Mouse (Mus musculus) heart, embryonic 13.5 days (tissue): Measurements from ENCODE around the gene Med28. TPM values are rescaled to one million over a fixed set of nuclear protein-coding genes. Genes with fewer than 3 reads are reported as not detected.

ENCODE experiments used
- ATAC-seq: fragments of 200-750 bp; cut with Nextera tagmentation; 2 replicates; pipeline ENCODE4 v1.8.0; 2017; ENCODE audit warnings: moderate TSS enrichment; ENCODE audit not compliant: insufficient number of reproducible peaks, low FRiP score, low TSS enrichment; ENCODE audit errors: extremely low read depth
- H3K27ac ChIP-seq: fragments of 300-500 bp; sonication (generic); replicated peaks from 2 replicates; pipeline ENCODE4 v1.5.1; 2015; ENCODE audit warnings: moderate library complexity, mild to moderate bottlenecking, inconsistent platforms
- H3K27me3 ChIP-seq: fragments of 300-500 bp; sonication (generic); replicated peaks from 2 replicates; pipeline ENCODE4 v1.6.1; 2015; ENCODE audit warnings: mild to moderate bottlenecking, inconsistent platforms
- H3K36me3 ChIP-seq: fragments of 300-500 bp; sonication (generic); 2 replicates; pipeline ENCODE4 v1.6.1; 2015; ENCODE audit warnings: mild to moderate bottlenecking, inconsistent platforms
- H3K4me1 ChIP-seq: fragments of 300-500 bp; sonication (generic); 2 replicates; pipeline ENCODE4 v1.6.1; 2015; ENCODE audit warnings: inconsistent platforms
- H3K4me2 ChIP-seq: fragments of 300-500 bp; sonication (generic); 2 replicates; pipeline ENCODE4 v1.6.1; 2015; ENCODE audit warnings: inconsistent platforms, mild to moderate bottlenecking, moderate library complexity
- H3K4me3 ChIP-seq: fragments of 300-500 bp; sonication (generic); 2 replicates; pipeline ENCODE4 v1.5.1; 2015; ENCODE audit warnings: moderate library complexity, mild to moderate bottlenecking, inconsistent platforms
- H3K9ac ChIP-seq: fragments of 300-500 bp; sonication (generic); 2 replicates; pipeline ENCODE4 v1.6.1; 2015; ENCODE audit warnings: inconsistent platforms, mild to moderate bottlenecking, moderate library complexity
- H3K9me3 ChIP-seq: fragments of 300-500 bp; sonication (generic); 2 replicates; pipeline ENCODE4 v1.6.1; 2016; ENCODE audit warnings: inconsistent platforms
- WGBS: fragments of 180-500 bp; shearing (Covaris S2); methylation state at CpG from one replicate; pipeline ENCODE4 v1.1.7; 2015; ENCODE audit warnings: mixed read lengths; 5-methylcytosine and 5-hydroxymethylcytosine counted together
- polyA plus RNA-seq: library from polyadenylated mRNA; unstranded; fragments of >200 nt; fragmentation: Nextera tagmentation; extraction: Ambion mirVana; gene quantifications from 2 replicates; pipeline ENCODE4 v1.2.1, GENCODE M21; 2015

Gene Med28
- polyA plus RNA-seq, 1 experiment from 2014 or later: 172 TPM

DNA sequence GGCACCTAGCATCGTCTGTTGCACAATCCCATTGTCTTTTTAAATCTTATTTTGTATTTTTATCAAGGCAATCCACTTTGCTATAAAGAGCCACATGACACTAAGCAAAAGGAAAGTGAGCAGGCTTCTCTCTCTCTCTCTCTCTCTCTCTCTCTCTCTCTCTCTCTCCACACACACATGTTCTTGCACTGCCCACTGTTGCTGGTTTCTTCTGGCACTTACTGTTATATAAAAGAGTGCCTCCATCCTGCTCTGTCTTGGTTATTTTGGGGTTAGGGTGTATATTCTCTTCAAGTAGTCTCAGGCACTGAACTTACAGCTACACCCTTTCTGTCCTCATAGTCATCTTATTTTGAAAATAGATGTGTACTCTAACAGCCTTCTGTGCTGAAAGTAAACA lies 29.6 kb downstream of the Med28 start:
- no peak overlapping the region for H3K27ac ChIP-seq
- ATAC-seq: no peak
- H3K4me2 ChIP-seq: no peak overlapping the region

DNA sequence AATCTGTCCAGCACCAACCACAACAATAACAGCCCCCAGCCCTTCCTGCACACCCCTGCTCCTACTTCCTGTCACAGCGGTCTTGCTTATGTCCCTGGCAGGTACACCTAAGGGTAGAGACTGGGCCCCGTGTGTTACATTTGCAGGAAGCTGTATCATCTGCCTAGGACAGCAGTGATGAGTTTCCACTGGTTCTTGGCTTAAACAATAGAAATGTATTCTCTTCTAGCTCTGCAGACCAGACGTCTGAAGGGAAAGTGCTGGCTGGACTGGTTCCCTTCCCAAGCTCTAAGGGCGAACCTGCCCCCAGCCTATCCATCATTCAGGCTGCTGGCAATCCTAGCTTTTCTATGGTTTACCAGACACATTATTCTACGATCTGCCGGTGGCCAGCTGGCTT lies 44.0 kb downstream of the Med28 start:
- no peak overlapping the region for H3K9ac ChIP-seq
- no peak overlapping the region for H3K4me3 ChIP-seq
- no peaks in the 10 kb centered on the region for H3K36me3 ChIP-seq
- no peaks in the 10 kb centered on the region for H3K4me1 ChIP-seq
- H3K4me2 ChIP-seq: no peak overlapping the region
- no peaks in the 10 kb centered on the region for H3K27me3 ChIP-seq
- no peak for ATAC-seq
- WGBS: 47% methylated on average over 6 of the region's 6 CpGs
- H3K27ac ChIP-seq: no peak overlapping the region
- H3K9me3 ChIP-seq: peaks cover 2% of the 10 kb centered on the region; the same call in 1 of the 2 replicates

More for the DNA sequence above, 29.6 kb downstream of the Med28 start:
- Histone ChIP-seq H3K4me1 (no peaks in the 10 kb centered on the region), H3K9ac (no peak overlapping the region), H3K36me3 (no peaks in the 10 kb centered on the region), H3K9me3 (no peaks in the 10 kb centered on the region), H3K4me3 (no peak overlapping the region), H3K27me3 (no peaks in the 10 kb centered on the region)
- WGBS: 71% methylated on average over 1 of the region's 1 CpGs

DNA sequence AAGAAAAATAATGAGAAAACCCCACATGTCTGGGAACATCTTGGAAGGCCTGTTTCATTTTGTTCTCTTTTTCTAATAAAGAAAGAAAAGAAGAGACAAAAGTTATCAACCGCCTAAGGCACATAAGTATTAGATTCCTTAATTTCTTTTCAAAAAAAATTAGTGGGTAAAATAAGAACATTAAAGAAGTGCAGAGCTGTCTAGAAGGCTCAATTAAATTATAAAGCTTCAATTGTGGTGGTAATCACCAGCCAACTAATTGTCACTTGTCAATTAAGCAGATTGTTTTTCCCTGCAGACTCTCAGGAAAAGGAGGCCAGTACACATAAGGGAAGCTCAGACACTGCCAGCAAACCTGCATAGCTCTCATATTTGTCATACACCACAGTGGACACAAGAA lies 45.8 kb downstream of the Med28 start:
- no peaks in the 10 kb centered on the region for H3K4me1 ChIP-seq
- H3K4me3 ChIP-seq: no peak overlapping the region
- 78% methylated on average over 1 of the region's 1 CpGs for WGBS
- H3K9me3 ChIP-seq: peaks cover 4% of the 10 kb centered on the region; the same call in 1 of the 2 replicates
- H3K9ac ChIP-seq: no peak overlapping the region
- no peaks in the 10 kb centered on the region for H3K36me3 ChIP-seq
- H3K27me3 ChIP-seq: no peaks in the 10 kb centered on the region
- no peak overlapping the region for H3K4me2 ChIP-seq
- H3K27ac ChIP-seq: no peak overlapping the region
- ATAC-seq: no peak

DNA sequence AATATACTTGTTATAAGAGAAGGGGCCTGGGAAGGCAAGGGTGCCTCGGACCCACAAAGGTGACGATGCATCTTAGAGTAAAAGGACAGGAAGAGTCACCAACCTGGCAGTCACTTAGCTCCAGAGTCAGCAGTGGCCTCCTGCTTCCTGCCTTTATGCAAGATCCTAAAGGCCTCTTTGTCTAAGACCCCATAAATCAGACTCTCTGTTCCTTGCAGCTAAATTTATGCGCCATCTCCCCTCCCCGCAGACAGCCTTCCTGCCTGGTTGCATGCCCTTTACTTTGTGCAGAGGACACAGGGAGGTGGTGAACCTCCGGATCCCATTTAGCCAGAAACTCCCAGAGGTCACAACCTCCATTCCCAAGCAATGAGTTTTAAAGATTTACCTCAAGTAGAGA lies 52.8 kb downstream of the Med28 start:
- Histone ChIP-seq H3K36me3 (no peaks in the 10 kb centered on the region), H3K4me2 (no peak overlapping the region), H3K27me3 (no peaks in the 10 kb centered on the region), H3K4me3 (no peak overlapping the region), H3K9ac (no peak overlapping the region), H3K4me1 (no peaks in the 10 kb centered on the region), H3K27ac (no peak overlapping the region), H3K9me3 (peaks cover 4% of the 10 kb centered on the region; the same call in 1 of the 2 replicates)
- WGBS: 76% methylated on average over 5 of the region's 5 CpGs
- ATAC-seq: no peak

DNA sequence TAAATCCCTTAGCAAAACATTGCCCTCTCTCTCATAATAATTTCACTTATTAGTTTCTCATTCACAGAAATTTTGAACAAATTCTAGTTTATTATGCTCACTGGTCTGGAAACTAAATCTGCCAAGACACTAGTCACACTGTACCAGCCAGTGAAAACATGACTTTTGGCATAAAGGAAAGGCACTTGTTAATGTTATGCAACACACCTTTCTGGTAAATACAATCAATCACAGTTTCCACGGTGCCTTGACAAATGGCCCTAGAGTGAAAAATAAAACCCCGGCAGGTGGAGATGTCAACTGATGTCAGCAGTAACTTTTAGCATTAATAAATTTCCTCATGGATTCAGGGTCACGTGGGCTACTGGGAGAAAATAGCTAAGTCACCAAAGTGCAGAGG lies 56.7 kb downstream of the Med28 start:
- Histone ChIP-seq H3K4me3 (no peak overlapping the region), H3K27ac (no peak overlapping the region), H3K9me3 (no peaks in the 10 kb centered on the region), H3K9ac (no peak overlapping the region), H3K27me3 (no peaks in the 10 kb centered on the region), H3K4me2 (no peak overlapping the region), H3K36me3 (no peaks in the 10 kb centered on the region), H3K4me1 (no peaks in the 10 kb centered on the region)
- ATAC-seq: no peak
- WGBS: 73% methylated on average over 3 of the region's 3 CpGs

DNA sequence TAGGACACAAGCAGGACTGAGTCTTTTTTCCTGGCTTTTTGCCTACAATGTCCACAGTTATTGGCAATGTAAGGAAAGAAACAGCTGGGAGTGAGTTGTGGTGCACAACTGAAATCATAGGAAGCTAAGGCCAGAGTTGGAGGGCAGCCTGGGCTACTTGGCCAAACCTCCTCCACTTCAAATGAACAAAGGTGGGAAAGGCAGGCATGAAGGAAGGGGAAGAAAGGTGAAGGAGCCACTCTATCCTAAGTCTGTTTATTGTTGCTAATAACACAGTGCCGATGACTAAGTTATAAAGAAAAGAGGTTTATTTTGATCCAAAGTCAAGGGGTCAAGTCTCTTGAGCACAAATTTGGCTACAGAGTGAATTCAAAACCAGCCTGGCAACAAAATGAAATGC lies 57.3 kb downstream of the Med28 start:
- H3K36me3 ChIP-seq: no peaks in the 10 kb centered on the region
- H3K4me2 ChIP-seq: no peak overlapping the region
- no peak overlapping the region for H3K27ac ChIP-seq
- H3K4me1 ChIP-seq: no peaks in the 10 kb centered on the region
- no peak overlapping the region for H3K9ac ChIP-seq
- 88% methylated on average over 1 of the region's 1 CpGs for WGBS
- no peak for ATAC-seq
- no peak overlapping the region for H3K4me3 ChIP-seq
- H3K27me3 ChIP-seq: no peaks in the 10 kb centered on the region
- no peaks in the 10 kb centered on the region for H3K9me3 ChIP-seq

Other genes with a start within 250 kb of the Med28 start
- 87.2 and 98.7 TPM in 2 replicates for gene Qdpr, start 70.0 kb upstream of the Med28 start, polyA plus RNA-seq
- not detected in 2 replicates for gene Clrn2, start 66.5 kb upstream of the Med28 start, polyA plus RNA-seq
- gene Lap3, start 26.9 kb upstream of the Med28 start, polyA plus RNA-seq: 64.0 and 66.6 TPM in 2 replicates
- gene Fam184b, start 119.4 kb downstream of the Med28 start, polyA plus RNA-seq: 0.23 and 0.33 TPM in 2 replicates
- gene Ncapg, start 149.7 kb downstream of the Med28 start, polyA plus RNA-seq: 28.3 and 29.7 TPM in 2 replicates